Mouse (Mus musculus): ENCODE results near the gene Cggbp1. TPM values are rescaled to one million over a fixed set of nuclear protein-coding genes. Genes with fewer than 3 reads are reported as not detected.

The Cggbp1 gene
- total RNA-seq (2023), result 102 TPM

DNA sequence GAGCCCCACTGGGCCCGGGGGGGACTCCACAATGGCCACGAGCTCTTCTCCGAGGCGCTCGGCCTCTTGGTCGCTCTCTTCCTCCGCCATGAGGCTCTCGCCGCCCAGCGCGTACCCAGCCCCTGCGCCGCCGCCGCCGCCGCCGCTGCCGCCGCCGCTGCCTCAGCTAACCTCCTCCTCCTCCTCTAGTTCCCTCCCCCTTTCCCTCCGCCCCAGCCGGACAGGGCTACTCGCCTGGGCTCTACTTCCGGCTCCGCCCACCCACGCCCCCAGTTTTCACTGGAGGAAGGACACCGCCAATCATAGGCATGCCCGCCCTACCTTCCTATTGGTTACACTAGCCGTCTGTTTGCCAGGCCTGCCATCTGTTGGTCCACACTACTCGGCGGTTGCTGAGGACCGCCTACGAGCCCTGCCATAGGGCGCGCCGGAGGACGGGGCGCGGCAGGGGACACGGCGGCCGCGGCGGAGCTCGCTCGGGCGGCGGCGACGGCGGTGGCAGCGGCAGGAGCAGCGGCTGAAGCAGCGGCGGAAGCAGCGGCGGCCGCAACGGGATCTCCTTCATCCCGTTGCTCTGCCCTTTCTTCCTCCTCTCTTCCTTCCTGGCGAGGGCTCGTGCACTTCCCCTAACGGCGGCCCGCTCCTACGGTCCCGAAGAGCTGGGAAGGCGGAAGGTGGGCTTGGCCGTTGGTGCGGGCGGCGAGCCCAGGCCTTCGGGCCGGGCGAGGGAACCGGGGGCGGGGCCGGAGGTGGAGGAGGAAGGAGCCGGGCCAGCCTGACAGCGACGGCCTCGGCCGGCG lies at the start of gene Cggbp1, which contains the start of gene Zfp654:
TSS of gene Cggbp1 (plus strand) at position 434 of the 800 bp plus-strand sequence.
TSS of gene Zfp654 (minus strand) at position 90 of the 800 bp plus-strand sequence.

Other genes with a start within 250 kb of the Cggbp1 start
- not detected for gene Csnka2ip, start 249.6 kb upstream of the Cggbp1 start, total RNA-seq (2023)
- 41.9 TPM for gene 4930453N24Rik, start 80.8 kb upstream of the Cggbp1 start, total RNA-seq (2023)
- gene Zfp654, start 344 bp upstream of the Cggbp1 start, total RNA-seq (2023), result 31.9 TPM

All from CD4-positive naive resting alpha-beta T cell, adult 57 days (primary cell).